In the genomic region with DNA sequence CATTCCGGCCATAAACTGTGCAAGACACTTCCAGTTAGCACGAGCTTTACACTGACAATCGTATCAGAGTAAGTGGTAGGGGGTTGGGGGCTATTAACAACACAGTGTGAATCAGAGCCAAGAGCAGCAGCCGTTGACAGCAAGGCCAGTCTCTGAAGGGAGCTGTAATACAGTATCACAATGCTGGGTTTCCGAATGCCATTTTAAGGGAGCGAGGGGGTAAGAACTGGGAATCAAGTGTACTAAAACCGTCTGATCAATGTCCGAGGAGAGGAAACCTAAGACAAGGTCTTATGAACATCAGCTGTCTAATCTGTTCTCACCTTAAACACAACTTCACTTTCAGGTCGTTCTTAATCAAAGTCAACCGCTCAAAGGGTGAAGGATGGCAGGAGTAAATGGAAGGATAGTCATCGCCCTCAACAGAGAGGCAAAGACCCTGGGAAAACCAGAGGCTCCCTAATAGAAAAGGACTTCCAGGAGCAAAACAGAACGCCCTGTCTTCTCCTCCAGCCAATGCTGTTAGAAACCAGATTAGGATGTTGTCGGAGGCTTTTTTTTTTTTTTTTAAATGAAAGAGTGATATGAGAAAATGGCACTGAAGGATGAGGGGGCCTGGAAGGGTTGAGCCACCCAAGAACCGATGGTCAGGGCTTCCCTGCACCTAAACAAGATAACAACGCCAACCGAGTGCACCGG, we compare ENCODE assay signal across 8 mouse cellular contexts. TPM values are rescaled to one million over a fixed set of nuclear protein-coding genes. Genes with fewer than 3 reads are reported as not detected.
DNase-seq lines count a peak whose midpoint lies in the region; ATAC-seq and TF ChIP-seq lines count a peak whose summit lies in the region.

No protein-coding gene starts in this region.

- ATAC-seq in heart, embryonic 15.5 days (replicated peaks; ENCODE audit: insufficient number of reproducible peaks, insufficient read depth, low FRiP score, low read depth), result no peak

- peaks cover 7% of the 10 kb centered on the region; the same call in 1 of the 2 replicates for H3K4me1 ChIP-seq in heart, embryonic 15.5 days (replicated peaks)
- H3K4me1 ChIP-seq in small intestine, adult 2 months (ENCODE audit: control insufficient read depth, insufficient read depth, insufficient read length, low read length), result peaks cover 6% of the 10 kb centered on the region; the same call in 1 of the 2 replicates

- under 1% methylated on average over 17 of the region's 17 CpGs for WGBS in heart, embryonic 15.5 days
- whole genome bisulfite sequencing in small intestine, adult 2 months, result 4% methylated on average over 17 of the region's 17 CpGs

- no peaks in the 10 kb centered on the region for H3K27me3 ChIP-seq in heart, embryonic 15.5 days
- no peaks in the 10 kb centered on the region for H3K27me3 ChIP-seq in small intestine, adult 2 months (ENCODE audit: control insufficient read depth, insufficient read depth, low read length)

- H3K36me3 ChIP-seq in heart, embryonic 15.5 days, result no peaks in the 10 kb centered on the region
- H3K36me3 ChIP-seq in small intestine, adult 2 months (ENCODE audit: control insufficient read depth, insufficient read depth, low read length), result no peaks in the 10 kb centered on the region

- H3K9me3 ChIP-seq in heart, embryonic 15.5 days (replicated peaks), result no peaks in the 10 kb centered on the region

- TF ChIP-seq CTCF in small intestine, adult 2 months (IDR thresholded peaks at IDR 0.05; ENCODE audit: extremely low read depth, insufficient read length, insufficient replicate concordance, low read depth, low read length), result no peak

- peak overlapping the region; percentile 65 for H3K4me2 ChIP-seq in heart, embryonic 15.5 days

- H3K9ac ChIP-seq in heart, embryonic 15.5 days, result peak overlapping the region; percentile 90

- H3K4me3 ChIP-seq in heart, embryonic 15.5 days, result peak overlapping the region; percentile 85
- H3K4me3 ChIP-seq in small intestine, adult 2 months (ENCODE audit: low read depth, low read length), result peak overlapping the region; percentile 93

- intact Hi-C loops in gastrocnemius, postnatal 14 days (cut with DNase I; ENCODE audit: low total_unique reads), result no loop called here

- DNase-seq in A20 (ENCODE audit: low read depth, low spot score) (peak; percentile 52), ES-CJ7 (ENCODE audit: low read depth, low spot score) (peak; percentile 15)
- DNase-seq in embryo, embryonic 10 days (ENCODE audit: low spot score), result peak; percentile 26
- peak; percentile 2 to 35 for DNase-seq in kidney, postnatal 25 days
- DNase-seq in lung, postnatal 10 days, result peak; percentile 16
- DNase-seq in gastrocnemius, postnatal 14 days, result no peak

- TF ChIP-seq POLR2A in small intestine, adult 2 months (IDR thresholded peaks at IDR 0.05; ENCODE audit: low read depth, low read length), result no peak

- peak overlapping the region; percentile 89 for H3K27ac ChIP-seq in heart, embryonic 15.5 days
- no peak overlapping the region for H3K27ac ChIP-seq in small intestine, adult 2 months (ENCODE audit: insufficient read depth, low read depth, low read length)

RNA-seq across cellular contexts. Expression of a gene that starts 1.0 kb away (rescaled TPM):
- polyA plus RNA-seq in heart, embryonic 15.5 days (2015; fragmentation: Nextera tagmentation; extraction: Ambion mirVana), result 3.0 and 3.1 TPM in 2 replicates
- 0.63 and 2.8 TPM in 2 replicates for polyA plus RNA-seq in small intestine, adult 2 months (2012; rRNA removed)
- 1 to 10 TPM; 8.6 to 9.1 TPM for total RNA-seq in gastrocnemius, postnatal 14 days (2021)

RNA-seq across cellular contexts. Expression of a gene that starts 31.3 kb away (rescaled TPM):
- polyA plus RNA-seq in heart, embryonic 15.5 days (2015; fragmentation: Nextera tagmentation; extraction: Ambion mirVana), result not detected in 2 replicates
- polyA plus RNA-seq in small intestine, adult 2 months (2012; rRNA removed), result not detected in 2 replicates
- not detected for total RNA-seq in gastrocnemius, postnatal 14 days (2021)
